Mouse (Mus musculus) liver, embryonic 12.5 days (tissue): Measurements from ENCODE around the gene Tubb2a. TPM values are rescaled to one million over a fixed set of nuclear protein-coding genes. Genes with fewer than 3 reads are reported as not detected.

ENCODE experiments used
- ATAC-seq: fragments of 200-750 bp; cut with Nextera tagmentation; 2 replicates; pipeline ENCODE4 v1.8.0; 2017; ENCODE audit warnings: moderate number of reproducible peaks, mild to moderate bottlenecking, moderate library complexity
- H3K27ac ChIP-seq: fragments of 300-500 bp; sonication (generic); 2 replicates; pipeline ENCODE4 v1.5.1; 2016; ENCODE audit warnings: mild to moderate bottlenecking
- H3K27me3 ChIP-seq: fragments of 300-500 bp; sonication (generic); replicated peaks from 2 replicates; pipeline ENCODE4 v1.6.1; 2016; ENCODE audit warnings: mild to moderate bottlenecking, moderate library complexity
- H3K36me3 ChIP-seq: fragments of 300-500 bp; sonication (generic); 2 replicates; pipeline ENCODE4 v1.6.1; 2016; ENCODE audit warnings: mild to moderate bottlenecking, moderate library complexity
- H3K4me1 ChIP-seq: fragments of 300-500 bp; sonication (generic); 2 replicates; pipeline ENCODE4 v1.6.1; 2016
- H3K4me2 ChIP-seq: fragments of 300-500 bp; sonication (generic); 2 replicates; pipeline ENCODE4 v1.6.1; 2016; ENCODE audit warnings: mild to moderate bottlenecking, moderate library complexity
- H3K4me3 ChIP-seq: fragments of 300-500 bp; sonication (generic); 2 replicates; pipeline ENCODE4 v1.5.1; 2016; ENCODE audit warnings: mild to moderate bottlenecking, moderate library complexity
- H3K9ac ChIP-seq: fragments of 300-500 bp; sonication (generic); 2 replicates; pipeline ENCODE4 v1.6.1; 2016; ENCODE audit warnings: mild to moderate bottlenecking, moderate library complexity
- H3K9me3 ChIP-seq: fragments of 300-500 bp; sonication (generic); replicated peaks from 2 replicates; pipeline ENCODE4 v1.6.1; 2016; ENCODE audit warnings: mild to moderate bottlenecking, moderate library complexity
- WGBS: fragments of 180-500 bp; shearing (Covaris S2); methylation state at CpG from one replicate; pipeline ENCODE4 v1.1.7; 2016; ENCODE audit not compliant: insufficient replicate concordance; 5-methylcytosine and 5-hydroxymethylcytosine counted together
- polyA plus RNA-seq: library from polyadenylated mRNA; unstranded; fragments of >200 nt; fragmentation: Nextera tagmentation; extraction: Ambion mirVana; gene quantifications from 2 replicates; pipeline ENCODE4 v1.2.1, GENCODE M21; 2016

Gene Tubb2a
- polyA plus RNA-seq, 1 experiment from 2014 or later = 68.1 TPM

- Histone ChIP-seq H3K27me3 (no peaks in the 10 kb centered on the region), H3K27ac (peak overlapping the region; percentile 13; the same call in 1 of the 2 replicates), H3K4me1 (peaks cover 8% of the 10 kb centered on the region; the same call in 1 of the 2 replicates), H3K9ac (no peak overlapping the region), H3K4me2 (no peak overlapping the region), H3K36me3 (peaks cover 12% of the 10 kb centered on the region), H3K4me3 (no peak overlapping the region), H3K9me3 (no peaks in the 10 kb centered on the region)
- peak; percentile 54 for ATAC-seq
- 54% methylated on average over 5 of the region's 5 CpGs for WGBS
Observed at GRCm38 (mm10) chr13:34045511-34046249, 32.1 kb downstream of the Tubb2a start.

DNA sequence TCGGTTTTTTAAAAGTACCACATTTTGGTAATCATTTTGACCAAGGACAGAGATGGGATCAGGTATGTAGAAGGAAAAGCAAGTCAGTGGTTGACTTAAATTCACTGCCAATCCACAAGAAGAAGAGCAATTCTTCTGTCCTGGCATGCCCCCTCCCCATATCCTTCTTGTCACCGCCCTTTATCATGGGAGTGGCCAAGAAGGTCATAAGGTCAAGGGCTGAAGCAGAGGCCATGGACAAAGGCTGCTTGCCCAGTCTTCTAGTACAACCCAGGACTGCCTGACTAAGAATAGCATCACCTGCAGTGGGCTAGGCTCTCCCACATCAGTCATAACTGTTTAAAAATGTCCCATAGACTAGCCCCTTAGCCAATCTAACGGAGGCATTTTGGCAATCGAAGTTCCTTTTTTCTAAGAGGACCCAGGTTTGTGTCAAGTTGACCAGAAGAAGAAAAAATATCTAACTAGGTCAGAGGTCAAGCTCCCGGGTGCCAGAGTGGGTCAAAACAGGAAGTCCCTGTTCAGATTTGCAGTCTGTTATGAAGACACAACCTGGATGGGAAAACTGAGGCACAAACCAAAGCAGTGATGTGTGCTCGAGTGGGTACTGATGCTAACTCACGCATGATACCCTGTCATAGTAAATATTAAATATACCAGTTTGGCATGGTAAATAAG is 34.0 kb downstream of the Tubb2a start:
- ATAC-seq = no peak
- H3K9ac ChIP-seq = no peak overlapping the region
- no peak overlapping the region for H3K4me2 ChIP-seq
- H3K27ac ChIP-seq = no peak overlapping the region
- no peak overlapping the region for H3K4me3 ChIP-seq
- peaks cover 7% of the 10 kb centered on the region for H3K36me3 ChIP-seq
- H3K27me3 ChIP-seq = no peaks in the 10 kb centered on the region
- 51% methylated on average over 7 of the region's 7 CpGs for WGBS
- H3K4me1 ChIP-seq = peaks cover 11% of the 10 kb centered on the region
- H3K9me3 ChIP-seq = no peaks in the 10 kb centered on the region

DNA sequence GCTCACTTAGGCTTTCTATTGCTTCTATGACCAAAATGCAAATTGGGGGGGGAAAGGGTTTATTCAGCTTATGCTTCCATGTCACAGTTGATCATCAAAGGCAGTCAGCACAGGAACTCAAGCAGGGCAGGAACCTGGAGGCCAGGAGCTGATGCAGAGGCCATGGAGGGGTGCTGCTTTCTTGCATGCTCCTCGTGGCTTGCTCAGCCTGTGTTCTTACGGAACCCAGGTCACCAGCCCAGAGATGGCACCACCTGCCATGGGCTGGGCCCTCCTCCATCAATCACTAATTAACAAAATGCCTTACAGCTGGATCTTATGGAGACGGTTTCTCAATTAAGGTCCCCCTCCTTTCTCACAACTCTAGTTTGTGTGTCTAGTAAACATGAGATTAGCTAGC is 37.7 kb downstream of the Tubb2a start:
- no peak overlapping the region for H3K4me2 ChIP-seq
- H3K9me3 ChIP-seq = no peaks in the 10 kb centered on the region
- H3K4me1 ChIP-seq = peaks cover 28% of the 10 kb centered on the region
- no peaks in the 10 kb centered on the region for H3K36me3 ChIP-seq
- H3K4me3 ChIP-seq = no peak overlapping the region
- no peak overlapping the region for H3K9ac ChIP-seq
- no peak overlapping the region for H3K27ac ChIP-seq
- 81% methylated on average over 3 of the region's 3 CpGs for WGBS
- no peaks in the 10 kb centered on the region for H3K27me3 ChIP-seq
- no peak for ATAC-seq

GRCm38 (mm10) chr13:34038901-34039341 is 38.9 kb downstream of the Tubb2a start:
- 62% methylated on average over 8 of the region's 8 CpGs for WGBS

GRCm38 (mm10) chr13:34038056-34038432 is 39.8 kb downstream of the Tubb2a start:
- Histone ChIP-seq H3K4me3 (peak overlapping the region; percentile 80), H3K9ac (peak overlapping the region; percentile 88), H3K4me1 (peaks cover 20% of the 10 kb centered on the region), H3K9me3 (no peaks in the 10 kb centered on the region), H3K27me3 (no peaks in the 10 kb centered on the region), H3K27ac (peak overlapping the region; percentile 55), H3K4me2 (peak overlapping the region; percentile 82), H3K36me3 (peaks cover 16% of the 10 kb centered on the region)
- ATAC-seq = no peak
- 50% methylated on average over 5 of the region's 5 CpGs for WGBS

More at GRCm38 (mm10) chr13:34038901-34039341, 38.9 kb downstream of the Tubb2a start:
- Histone ChIP-seq H3K4me2 (peak overlapping the region; percentile 82), H3K36me3 (peaks cover 7% of the 10 kb centered on the region), H3K27ac (no peak overlapping the region), H3K9me3 (no peaks in the 10 kb centered on the region), H3K27me3 (no peaks in the 10 kb centered on the region), H3K9ac (no peak overlapping the region), H3K4me1 (peaks cover 24% of the 10 kb centered on the region), H3K4me3 (peak overlapping the region; percentile 80; the same call in 1 of the 2 replicates)
- ATAC-seq = no peak

DNA sequence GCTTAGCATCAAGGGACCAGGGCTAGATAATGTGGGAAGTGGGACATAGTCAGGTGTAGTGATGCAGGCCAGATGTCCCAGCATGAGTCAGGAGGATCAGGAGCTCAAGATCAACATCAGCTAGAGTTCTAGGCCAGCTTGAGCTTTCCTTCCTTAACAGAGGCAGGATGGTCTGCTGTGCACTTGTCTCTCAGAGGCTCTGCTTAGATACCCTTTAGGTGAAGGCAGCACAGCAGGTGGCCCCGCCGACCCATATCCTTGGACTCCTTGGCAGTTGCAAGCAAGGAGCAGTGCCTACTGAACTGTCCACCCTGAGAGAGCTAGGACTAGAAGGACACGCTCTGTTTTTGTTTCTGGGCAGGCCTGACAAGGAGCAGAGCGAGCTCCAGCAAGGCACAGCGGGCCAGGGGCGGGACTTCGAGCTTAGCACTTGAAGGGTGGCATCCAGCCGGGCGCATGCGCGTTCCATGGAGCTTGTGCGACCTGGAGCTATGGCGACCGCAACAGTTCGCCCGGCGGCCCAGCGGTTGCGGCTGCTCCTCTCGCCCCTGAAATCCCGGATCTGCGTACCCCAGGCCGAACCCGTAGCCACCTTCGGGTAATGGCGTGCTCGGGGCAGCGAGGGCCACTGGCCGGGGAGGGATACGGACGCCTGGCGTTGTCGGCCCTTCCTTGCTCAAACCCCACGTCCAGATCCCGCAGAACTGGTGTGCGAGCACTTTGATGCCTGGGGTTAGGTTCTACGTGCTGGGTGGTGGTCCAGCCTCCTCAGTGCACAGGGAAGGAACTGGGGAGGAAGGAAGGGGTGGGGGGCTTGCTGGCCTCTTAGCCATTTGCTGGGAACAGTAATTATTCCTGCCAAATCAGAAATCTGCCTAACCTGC is 40.4 kb downstream of the Tubb2a start, which contains the start of gene Bphl:
Bphl (plus strand) TSS at position 426 of the 884 bp plus-strand sequence.
- peaks cover 26% of the 10 kb centered on the region for H3K4me1 ChIP-seq
- peak; percentile 92 for ATAC-seq
- peaks cover 22% of the 10 kb centered on the region for H3K36me3 ChIP-seq
- H3K27ac ChIP-seq = peak within 1 kb of the TSS; percentile 55
- peak within 1 kb of the TSS; percentile 80 for H3K4me3 ChIP-seq
- H3K9ac ChIP-seq = peak within 1 kb of the TSS; percentile 88
- no peaks in the 10 kb centered on the region for H3K27me3 ChIP-seq
- peak within 1 kb of the TSS; percentile 82 for H3K4me2 ChIP-seq
- no peaks in the 10 kb centered on the region for H3K9me3 ChIP-seq
- WGBS = under 1% methylated on average over 37 of the region's 37 CpGs

- Histone ChIP-seq H3K9me3 (no peaks in the 10 kb centered on the region), H3K4me3 (no peak overlapping the region), H3K4me2 (0 out of 2 replicates have a peak overlapping the region, but pooled peaks have one; percentile 82), H3K36me3 (peaks cover 28% of the 10 kb centered on the region), H3K27me3 (no peaks in the 10 kb centered on the region), H3K9ac (no peak overlapping the region), H3K4me1 (peaks cover 32% of the 10 kb centered on the region), H3K27ac (0 out of 2 replicates have a peak overlapping the region, but pooled peaks have one; percentile 55)
- WGBS = 83% methylated on average over 5 of the region's 5 CpGs
- ATAC-seq = no peak
Observed at GRCm38 (mm10) chr13:34036726-34037125, 41.1 kb downstream of the Tubb2a start.

- no peak for ATAC-seq
- H3K4me2 ChIP-seq = no peak overlapping the region
- no peak overlapping the region for H3K27ac ChIP-seq
- H3K36me3 ChIP-seq = peaks cover 40% of the 10 kb centered on the region
- no peak overlapping the region for H3K9ac ChIP-seq
- WGBS = 73% methylated on average over 3 of the region's 3 CpGs
- H3K9me3 ChIP-seq = no peaks in the 10 kb centered on the region
- peaks cover 40% of the 10 kb centered on the region for H3K4me1 ChIP-seq
- no peak overlapping the region for H3K4me3 ChIP-seq
- H3K27me3 ChIP-seq = no peaks in the 10 kb centered on the region
Observed at GRCm38 (mm10) chr13:34035424-34035823, 42.4 kb downstream of the Tubb2a start.

GRCm38 (mm10) chr13:34032041-34032440 is 45.8 kb downstream of the Tubb2a start:
- Histone ChIP-seq H3K36me3 (peaks cover 71% of the 10 kb centered on the region), H3K27ac (no peak overlapping the region), H3K9me3 (no peaks in the 10 kb centered on the region), H3K4me3 (no peak overlapping the region), H3K27me3 (no peaks in the 10 kb centered on the region), H3K9ac (no peak overlapping the region), H3K4me2 (no peak overlapping the region), H3K4me1 (peaks cover 24% of the 10 kb centered on the region)
- no peak for ATAC-seq
- WGBS = 45% methylated on average over 2 of the region's 2 CpGs
